Mouse (Mus musculus): Measurements from ENCODE around the gene Jpt1.
"Not testable (repeated sequence)": the region's sequence is repeated elsewhere in the genome, so short reads cannot be mapped to it uniquely, and the experiment has no call there.

Gene Jpt1

GRCm38 (mm10) chr11:115511121-115511520, 3.1 kb downstream of the Jpt1 start:
- DNase-seq = no peak

- DNase-seq = no peak
Observed at GRCm38 (mm10) chr11:115510507-115510888, 3.7 kb downstream of the Jpt1 start.

- no peak for DNase-seq
Observed at GRCm38 (mm10) chr11:115509773-115510506, 4.2 kb downstream of the Jpt1 start.

GRCm38 (mm10) chr11:115508061-115508460, 6.1 kb downstream of the Jpt1 start:
- no peak for DNase-seq

- DNase-seq = no peak
Observed at GRCm38 (mm10) chr11:115506586-115506985, 7.6 kb downstream of the Jpt1 start.

- DNase-seq = no peak
Observed at GRCm38 (mm10) chr11:115502636-115503035, 11.6 kb downstream of the Jpt1 start.

- not testable (repeated sequence) for DNase-seq
Observed at GRCm38 (mm10) chr11:115496559-115496958, 17.6 kb downstream of the Jpt1 start.

GRCm38 (mm10) chr11:115492387-115492786, 21.8 kb downstream of the Jpt1 start:
- DNase-seq = no peak

- peak; percentile 80 for DNase-seq
Observed at GRCm38 (mm10) chr11:115491356-115492083, 22.7 kb downstream of the Jpt1 start, which contains the start of gene Nt5c. Nt5c (minus strand) TSS chr11:115491862.

- DNase-seq = no peak
Observed at GRCm38 (mm10) chr11:115490441-115491355, 23.5 kb downstream of the Jpt1 start.

GRCm38 (mm10) chr11:115488551-115489104, 25.6 kb downstream of the Jpt1 start:
- DNase-seq = peak; percentile 65

GRCm38 (mm10) chr11:115485155-115485554, 29.0 kb downstream of the Jpt1 start:
- no peak for DNase-seq

GRCm38 (mm10) chr11:115483726-115484125, 30.5 kb downstream of the Jpt1 start:
- DNase-seq = peak; percentile 83

GRCm38 (mm10) chr11:115483278-115483677, 30.9 kb downstream of the Jpt1 start:
- DNase-seq = no peak

GRCm38 (mm10) chr11:115481553-115482259, 32.5 kb downstream of the Jpt1 start:
- DNase-seq = no peak

GRCm38 (mm10) chr11:115478296-115478938, 35.8 kb downstream of the Jpt1 start:
- DNase-seq = no peak

GRCm38 (mm10) chr11:115477388-115477787, 36.8 kb downstream of the Jpt1 start:
- not testable (repeated sequence) for DNase-seq

- not testable (repeated sequence) for DNase-seq
Observed at GRCm38 (mm10) chr11:115476630-115477029, 37.6 kb downstream of the Jpt1 start.

GRCm38 (mm10) chr11:115475758-115476237, 38.4 kb downstream of the Jpt1 start:
- DNase-seq = no peak

GRCm38 (mm10) chr11:115475025-115475757, 39.0 kb downstream of the Jpt1 start, which contains the start of gene Armc7:
Armc7 (plus strand) TSS chr11:115475667.
- peak; percentile 93 for DNase-seq

Data from cerebellum, adult 8-10 months (tissue).